Mouse (Mus musculus) embryonic fibroblast, embryonic 13.5 days (primary cell): ENCODE measurements around the gene Vpreb2.

Source experiments
- CTCF ChIP-seq: IDR thresholded peaks from 2 replicates; pipeline ENCODE4 v1.5.1; 2011; ENCODE audit warnings: mild to moderate bottlenecking, control low read depth, low read length, moderate library complexity, borderline replicate concordance; ENCODE audit not compliant: insufficient read depth
- POLR2A ChIP-seq: IDR thresholded peaks from 2 replicates; pipeline ENCODE4 v1.6.1; 2011; ENCODE audit warnings: low read depth, mild to moderate bottlenecking, control low read depth, low read length, moderate library complexity

DNA sequence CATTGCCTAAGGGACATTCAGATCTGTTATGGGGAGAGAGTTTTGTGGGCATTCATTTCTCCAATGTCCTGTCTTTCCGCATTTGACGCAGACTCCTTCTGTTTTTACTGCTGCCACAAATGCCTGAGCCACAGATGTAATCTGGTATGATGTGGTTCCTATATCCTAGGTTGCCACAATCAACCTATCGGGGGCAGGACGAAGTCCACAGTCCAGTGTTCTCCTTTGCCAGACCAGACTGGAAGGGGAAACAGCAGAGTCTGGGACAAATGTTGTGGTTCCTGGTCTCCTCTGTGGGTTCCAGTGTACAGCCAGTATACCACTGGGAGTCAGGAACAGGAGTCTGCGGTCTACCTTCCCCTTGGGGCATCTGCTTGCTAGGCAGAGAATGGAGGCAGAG is 19.4 kb downstream of the Vpreb2 start:
- no peak for TF ChIP-seq CTCF
- TF ChIP-seq POLR2A = no peak
